Mouse (Mus musculus): ENCODE measurements around the gene Cnksr3.

DNA sequence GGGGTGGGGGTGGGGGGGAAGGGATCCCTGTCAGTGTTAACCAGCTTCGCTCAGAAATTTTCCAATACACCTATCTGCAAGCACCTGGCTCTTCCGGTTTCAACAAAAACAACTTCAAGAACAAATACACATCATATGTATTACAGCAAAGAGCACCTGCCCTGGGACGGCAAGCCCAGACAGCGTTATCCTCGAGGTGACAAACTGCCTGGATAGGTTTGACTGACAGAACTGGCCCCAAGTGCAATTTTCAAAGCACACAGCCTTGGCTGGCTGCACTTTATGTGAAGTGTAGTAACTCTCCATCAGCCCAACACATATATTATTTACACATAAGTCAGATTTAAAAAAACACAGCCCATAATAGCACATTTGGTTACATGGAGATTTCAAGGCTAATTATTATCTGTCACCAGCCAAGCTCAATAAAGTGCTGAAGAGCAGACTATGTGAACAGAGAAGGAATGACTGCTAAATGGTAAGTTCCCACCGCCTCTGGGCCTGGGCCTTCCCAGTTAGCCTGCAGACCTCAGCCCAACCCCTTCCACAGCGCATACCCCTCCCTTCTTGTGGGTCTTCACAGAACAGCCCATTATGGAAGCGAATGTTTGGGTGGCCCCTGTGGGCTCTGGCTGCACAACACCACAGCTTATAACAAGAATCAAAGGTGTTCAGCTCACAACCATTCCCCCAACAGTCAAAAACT is 35.7 kb downstream of the Cnksr3 start:
- TF ChIP-seq CTCF (IDR thresholded peaks at IDR 0.05) (no peak), EP300 (IDR thresholded peaks at IDR 0.05) (no peak)

All from lung, postnatal 0 days (tissue).